Mouse (Mus musculus) heart, embryonic 10.5 days (tissue): Measurements from ENCODE around the gene Slc35d2. TPM values are rescaled to one million over a fixed set of nuclear protein-coding genes. Genes with fewer than 3 reads are reported as not detected.
A peak's percentile ranks its signal among the peaks of the same experiment; 100 is the strongest.

Experiments used
- DNase-seq: peaks from one replicate; pipeline ENCODE4 v3.0.0-alpha.2; 2017; ENCODE audit warnings: low spot score
- H3K27ac ChIP-seq: fragments of 300-500 bp; sonication (generic); 2 replicates; pipeline ENCODE4 v1.5.1; 2016; ENCODE audit warnings: mild to moderate bottlenecking
- H3K27me3 ChIP-seq: fragments of 300-500 bp; sonication (generic); 2 replicates; pipeline ENCODE4 v1.6.1; 2016; ENCODE audit warnings: mild to moderate bottlenecking; ENCODE audit not compliant: poor library complexity, insufficient read depth, severe bottlenecking
- H3K36me3 ChIP-seq: fragments of 300-500 bp; sonication (generic); 2 replicates; pipeline ENCODE4 v1.6.1; 2016; ENCODE audit warnings: mild to moderate bottlenecking, moderate library complexity
- H3K4me1 ChIP-seq: fragments of 300-500 bp; sonication (generic); 2 replicates; pipeline ENCODE4 v1.6.1; 2016; ENCODE audit warnings: mild to moderate bottlenecking
- H3K4me3 ChIP-seq: fragments of 300-500 bp; sonication (generic); 2 replicates; pipeline ENCODE4 v1.5.1; 2016; ENCODE audit warnings: mild to moderate bottlenecking, moderate library complexity
- H3K9me3 ChIP-seq: fragments of 300-500 bp; sonication (generic); 2 replicates; pipeline ENCODE4 v1.6.1; 2016; ENCODE audit warnings: mild to moderate bottlenecking, moderate library complexity
- WGBS: fragments of 180-500 bp; shearing (Covaris S2); methylation state at CpG from one replicate; pipeline ENCODE4 v1.1.7; 2016; 5-methylcytosine and 5-hydroxymethylcytosine counted together
- polyA plus RNA-seq: library from polyadenylated mRNA; unstranded; fragments of >200 nt; fragmentation: Nextera tagmentation; extraction: Ambion mirVana; gene quantifications from 2 replicates; pipeline ENCODE4 v1.2.1, GENCODE M21; 2016

The Slc35d2 gene
- polyA plus RNA-seq, 1 experiment from 2014 or later, result 7.7 TPM

GRCm38 (mm10) chr13:64152671-64153082 lies 23.5 kb upstream of the Slc35d2 start:
- no peaks in the 10 kb centered on the region for H3K36me3 ChIP-seq
- DNase-seq, result peak; percentile 79
- no peaks in the 10 kb centered on the region for H3K27me3 ChIP-seq
- H3K9me3 ChIP-seq, result no peaks in the 10 kb centered on the region
- peak overlapping the region; percentile 96 for H3K27ac ChIP-seq
- WGBS, result under 1% methylated on average over 60 of the region's 61 CpGs
- peaks cover 30% of the 10 kb centered on the region for H3K4me1 ChIP-seq
- H3K4me3 ChIP-seq, result peak overlapping the region; percentile 92

- 1% methylated on average over 41 of the region's 42 CpGs for WGBS
These were observed 23.1 kb upstream of the Slc35d2 start for GRCm38 (mm10) chr13:64152241-64152669.

GRCm38 (mm10) chr13:64150121-64150520 lies 21.0 kb upstream of the Slc35d2 start:
- Histone ChIP-seq H3K27ac (no peak overlapping the region), H3K27me3 (no peaks in the 10 kb centered on the region), H3K4me3 (peak overlapping the region; percentile 92; the same call in 1 of the 2 replicates), H3K4me1 (peaks cover 30% of the 10 kb centered on the region), H3K9me3 (no peaks in the 10 kb centered on the region), H3K36me3 (no peaks in the 10 kb centered on the region)
- WGBS, result 41% methylated on average over 5 of the region's 5 CpGs
- DNase-seq, result peak; percentile 88

More at GRCm38 (mm10) chr13:64152241-64152669, 23.1 kb upstream of the Slc35d2 start:
- H3K4me1 ChIP-seq, result peaks cover 30% of the 10 kb centered on the region
- H3K36me3 ChIP-seq, result no peaks in the 10 kb centered on the region
- peak overlapping the region; percentile 92 for H3K4me3 ChIP-seq
- peak; percentile 95 for DNase-seq
- no peaks in the 10 kb centered on the region for H3K9me3 ChIP-seq
- H3K27ac ChIP-seq, result peak overlapping the region; percentile 96
- no peaks in the 10 kb centered on the region for H3K27me3 ChIP-seq

- DNase-seq, result no peak
- peaks cover 24% of the 10 kb centered on the region for H3K36me3 ChIP-seq
These were observed 628 bp upstream of the Slc35d2 start for GRCm38 (mm10) chr13:64129616-64130375.

GRCm38 (mm10) chr13:64126316-64126715 lies 2.9 kb downstream of the Slc35d2 start:
- H3K27ac ChIP-seq, result no peak overlapping the region
- H3K36me3 ChIP-seq, result peaks cover 4% of the 10 kb centered on the region; the same call in 1 of the 2 replicates
- H3K4me1 ChIP-seq, result no peaks in the 10 kb centered on the region; the same call in 1 of the 2 replicates
- no peak overlapping the region for H3K4me3 ChIP-seq
- H3K9me3 ChIP-seq, result no peaks in the 10 kb centered on the region
- no peak for DNase-seq
- H3K27me3 ChIP-seq, result no peaks in the 10 kb centered on the region
- WGBS, result 73% methylated on average over 4 of the region's 4 CpGs

More at GRCm38 (mm10) chr13:64129616-64130375, 628 bp upstream of the Slc35d2 start:
- no peaks in the 10 kb centered on the region for H3K9me3 ChIP-seq
- peak overlapping the region; percentile 78 for H3K4me3 ChIP-seq
- H3K27me3 ChIP-seq, result no peaks in the 10 kb centered on the region
- WGBS, result 43% methylated on average over 15 of the region's 15 CpGs
- no peaks in the 10 kb centered on the region; the same call in 1 of the 2 replicates for H3K4me1 ChIP-seq
- H3K27ac ChIP-seq, result peak overlapping the region; percentile 90

GRCm38 (mm10) chr13:64124886-64125285 lies 4.3 kb downstream of the Slc35d2 start:
- no peaks in the 10 kb centered on the region; the same call in 1 of the 2 replicates for H3K4me1 ChIP-seq
- H3K9me3 ChIP-seq, result no peaks in the 10 kb centered on the region
- no peak for DNase-seq
- no peak overlapping the region for H3K27ac ChIP-seq
- 90% methylated on average over 6 of the region's 6 CpGs for WGBS
- H3K36me3 ChIP-seq, result no peaks in the 10 kb centered on the region
- H3K27me3 ChIP-seq, result no peaks in the 10 kb centered on the region
- H3K4me3 ChIP-seq, result no peak overlapping the region

GRCm38 (mm10) chr13:64123491-64124188 lies 5.5 kb downstream of the Slc35d2 start:
- no peak overlapping the region for H3K27ac ChIP-seq
- 23% methylated on average over 6 of the region's 6 CpGs for WGBS
- no peak overlapping the region for H3K4me3 ChIP-seq
- H3K9me3 ChIP-seq, result no peaks in the 10 kb centered on the region
- no peaks in the 10 kb centered on the region for H3K36me3 ChIP-seq
- no peaks in the 10 kb centered on the region for H3K4me1 ChIP-seq
- H3K27me3 ChIP-seq, result no peaks in the 10 kb centered on the region
- DNase-seq, result no peak

GRCm38 (mm10) chr13:64120760-64121159 lies 8.4 kb downstream of the Slc35d2 start:
- Histone ChIP-seq H3K27ac (no peak overlapping the region), H3K9me3 (no peaks in the 10 kb centered on the region), H3K27me3 (no peaks in the 10 kb centered on the region), H3K4me3 (no peak overlapping the region), H3K36me3 (no peaks in the 10 kb centered on the region), H3K4me1 (no peaks in the 10 kb centered on the region)
- no peak for DNase-seq
- WGBS, result 55% methylated on average over 4 of the region's 4 CpGs

- no peak for DNase-seq
- 48% methylated on average over 2 of the region's 2 CpGs for WGBS
- Histone ChIP-seq H3K4me3 (no peak overlapping the region), H3K9me3 (no peaks in the 10 kb centered on the region), H3K4me1 (no peaks in the 10 kb centered on the region), H3K27me3 (no peaks in the 10 kb centered on the region), H3K36me3 (no peaks in the 10 kb centered on the region), H3K27ac (no peak overlapping the region)
These were observed 11.7 kb downstream of the Slc35d2 start for GRCm38 (mm10) chr13:64117442-64117841.

- Histone ChIP-seq H3K9me3 (no peaks in the 10 kb centered on the region), H3K27me3 (no peaks in the 10 kb centered on the region), H3K4me1 (peaks cover 12% of the 10 kb centered on the region), H3K36me3 (no peaks in the 10 kb centered on the region; the same call in 1 of the 2 replicates), H3K27ac (no peak overlapping the region), H3K4me3 (no peak overlapping the region)
- DNase-seq, result peak; percentile 53
- WGBS, result 87% methylated on average over 1 of the region's 1 CpGs
These were observed 18.7 kb downstream of the Slc35d2 start for GRCm38 (mm10) chr13:64110421-64110820.

- no peak overlapping the region for H3K4me3 ChIP-seq
- 26% methylated on average over 5 of the region's 5 CpGs for whole genome bisulfite sequencing
- peak; percentile 25 for DNase-seq
- no peaks in the 10 kb centered on the region for H3K27me3 ChIP-seq
- no peaks in the 10 kb centered on the region for H3K9me3 ChIP-seq
- H3K36me3 ChIP-seq, result no peaks in the 10 kb centered on the region; the same call in 1 of the 2 replicates
- H3K4me1 ChIP-seq, result peaks cover 12% of the 10 kb centered on the region
- H3K27ac ChIP-seq, result no peak overlapping the region
These were observed 20.8 kb downstream of the Slc35d2 start for GRCm38 (mm10) chr13:64108381-64108850.

- Histone ChIP-seq H3K36me3 (no peaks in the 10 kb centered on the region; the same call in 1 of the 2 replicates), H3K4me1 (peaks cover 12% of the 10 kb centered on the region), H3K9me3 (no peaks in the 10 kb centered on the region), H3K4me3 (no peak overlapping the region), H3K27ac (0 out of 2 replicates have a peak overlapping the region, but pooled peaks have one; percentile 52), H3K27me3 (no peaks in the 10 kb centered on the region)
- 43% methylated on average over 8 of the region's 8 CpGs for WGBS
- no peak for DNase-seq
These were observed 21.6 kb downstream of the Slc35d2 start for GRCm38 (mm10) chr13:64107535-64107934.

GRCm38 (mm10) chr13:64107105-64107504 lies 22.1 kb downstream of the Slc35d2 start:
- 78% methylated on average over 3 of the region's 3 CpGs for WGBS
- H3K27ac ChIP-seq, result no peak overlapping the region

More at GRCm38 (mm10) chr13:64107105-64107504, 22.1 kb downstream of the Slc35d2 start:
- H3K36me3 ChIP-seq, result no peaks in the 10 kb centered on the region; the same call in 1 of the 2 replicates
- H3K27me3 ChIP-seq, result no peaks in the 10 kb centered on the region
- no peaks in the 10 kb centered on the region for H3K9me3 ChIP-seq
- DNase-seq, result no peak
- no peak overlapping the region for H3K4me3 ChIP-seq
- H3K4me1 ChIP-seq, result peaks cover 12% of the 10 kb centered on the region
